Mouse (Mus musculus) kidney, embryonic 16.5 days (tissue): ENCODE measurements around the gene Il1r2. TPM values are rescaled to one million over a fixed set of nuclear protein-coding genes. Genes with fewer than 3 reads are reported as not detected.

ENCODE experiments used
- ATAC-seq: fragments of 200-750 bp; cut with Nextera tagmentation; 2 replicates; pipeline ENCODE4 v1.8.0; 2017; ENCODE audit warnings: moderate TSS enrichment; ENCODE audit not compliant: low FRiP score, low TSS enrichment
- H3K27ac ChIP-seq: fragments of 300-500 bp; sonication (generic); 2 replicates; pipeline ENCODE4 v1.5.1; 2014; ENCODE audit warnings: low read length
- H3K27me3 ChIP-seq: fragments of 300-500 bp; sonication (generic); 2 replicates; pipeline ENCODE4 v1.6.1; 2014; ENCODE audit warnings: low read length, control low read depth, mixed read lengths; ENCODE audit not compliant: insufficient read depth
- H3K36me3 ChIP-seq: fragments of 300-500 bp; sonication (generic); 2 replicates; pipeline ENCODE4 v1.6.1; 2014; ENCODE audit warnings: low read length, control low read depth, mixed read lengths; ENCODE audit not compliant: insufficient read depth
- H3K4me1 ChIP-seq: fragments of 300-500 bp; sonication (generic); 2 replicates; pipeline ENCODE4 v1.6.1; 2014; ENCODE audit warnings: low read length, control low read depth, mixed read lengths; ENCODE audit not compliant: insufficient read depth
- H3K4me2 ChIP-seq: fragments of 300-500 bp; sonication (generic); replicated peaks from 2 replicates; pipeline ENCODE4 v1.6.1; 2014; ENCODE audit warnings: low read depth, low read length
- H3K4me3 ChIP-seq: fragments of 300-500 bp; sonication (generic); 2 replicates; pipeline ENCODE4 v1.5.1; 2014; ENCODE audit warnings: mild to moderate bottlenecking, low read length
- H3K9ac ChIP-seq: fragments of 300-500 bp; sonication (generic); replicated peaks from 2 replicates; pipeline ENCODE4 v1.6.1; 2014; ENCODE audit warnings: low read length
- H3K9me3 ChIP-seq: fragments of 300-500 bp; sonication (generic); 2 replicates; pipeline ENCODE4 v1.6.1; 2016; ENCODE audit warnings: low read length, control low read depth
- WGBS: fragments of 180-500 bp; shearing (Covaris S2); extraction: QIAGEN DNeasy Blood & Tissue Kit; methylation state at CpG from one replicate; pipeline ENCODE4 v1.1.7; 2014; 5-methylcytosine and 5-hydroxymethylcytosine counted together
- polyA plus RNA-seq: library from polyadenylated mRNA; unstranded; fragments of >200 nt; fragmentation: Nextera tagmentation; extraction: Ambion mirVana; gene quantifications from 2 replicates; pipeline ENCODE4 v1.2.1, GENCODE M21; 2015

The Il1r2 gene
- polyA plus RNA-seq, 1 experiment from 2014 or later, result 0.29 TPM

- no peak overlapping the region for H3K4me2 ChIP-seq
- H3K9me3 ChIP-seq, result no peaks in the 10 kb centered on the region
- WGBS, result 56% methylated on average over 4 of the region's 4 CpGs
- H3K36me3 ChIP-seq, result no peaks in the 10 kb centered on the region
- no peak for ATAC-seq
- H3K4me3 ChIP-seq, result no peak overlapping the region
- no peaks in the 10 kb centered on the region for H3K4me1 ChIP-seq
- H3K27ac ChIP-seq, result no peak overlapping the region
- no peaks in the 10 kb centered on the region for H3K27me3 ChIP-seq
- H3K9ac ChIP-seq, result no peak overlapping the region
Observed at GRCm38 (mm10) chr1:40033315-40033714, 40.6 kb upstream of the Il1r2 start.

- H3K4me3 ChIP-seq, result no peak overlapping the region
- no peak overlapping the region for H3K9ac ChIP-seq
- no peak overlapping the region for H3K27ac ChIP-seq
- no peak overlapping the region for H3K4me2 ChIP-seq
- H3K4me1 ChIP-seq, result no peaks in the 10 kb centered on the region
- ATAC-seq, result no peak
- no peaks in the 10 kb centered on the region for H3K9me3 ChIP-seq
- H3K36me3 ChIP-seq, result no peaks in the 10 kb centered on the region
- WGBS, result 77% methylated on average over 12 of the region's 12 CpGs
- H3K27me3 ChIP-seq, result no peaks in the 10 kb centered on the region
Observed at GRCm38 (mm10) chr1:40033743-40034420, 40.0 kb upstream of the Il1r2 start.

- H3K9ac ChIP-seq, result no peak overlapping the region
- no peak for ATAC-seq
Observed at GRCm38 (mm10) chr1:40037831-40038230, 36.0 kb upstream of the Il1r2 start.

GRCm38 (mm10) chr1:40045686-40046085, 28.2 kb upstream of the Il1r2 start:
- no peak for ATAC-seq

More at GRCm38 (mm10) chr1:40037831-40038230, 36.0 kb upstream of the Il1r2 start:
- H3K9me3 ChIP-seq, result no peaks in the 10 kb centered on the region
- no peaks in the 10 kb centered on the region for H3K27me3 ChIP-seq
- no peak overlapping the region for H3K4me3 ChIP-seq
- H3K4me2 ChIP-seq, result no peak overlapping the region
- H3K27ac ChIP-seq, result no peak overlapping the region
- H3K4me1 ChIP-seq, result no peaks in the 10 kb centered on the region
- 86% methylated on average over 6 of the region's 6 CpGs for WGBS
- no peaks in the 10 kb centered on the region for H3K36me3 ChIP-seq

GRCm38 (mm10) chr1:40046600-40046999, 27.3 kb upstream of the Il1r2 start:
- WGBS, result 70% methylated on average over 5 of the region's 5 CpGs
- H3K4me1 ChIP-seq, result no peaks in the 10 kb centered on the region

More at GRCm38 (mm10) chr1:40045686-40046085, 28.2 kb upstream of the Il1r2 start:
- H3K4me1 ChIP-seq, result no peaks in the 10 kb centered on the region
- no peak overlapping the region for H3K9ac ChIP-seq
- H3K4me3 ChIP-seq, result no peak overlapping the region
- H3K9me3 ChIP-seq, result no peaks in the 10 kb centered on the region
- 82% methylated on average over 6 of the region's 6 CpGs for WGBS
- no peak overlapping the region for H3K27ac ChIP-seq
- no peaks in the 10 kb centered on the region for H3K27me3 ChIP-seq
- no peaks in the 10 kb centered on the region for H3K36me3 ChIP-seq
- no peak overlapping the region for H3K4me2 ChIP-seq

GRCm38 (mm10) chr1:40051157-40051556, 22.7 kb upstream of the Il1r2 start:
- no peak overlapping the region for H3K4me3 ChIP-seq
- no peaks in the 10 kb centered on the region for H3K9me3 ChIP-seq
- WGBS, result 90% methylated on average over 6 of the region's 6 CpGs
- H3K27ac ChIP-seq, result no peak overlapping the region
- ATAC-seq, result no peak
- no peaks in the 10 kb centered on the region for H3K36me3 ChIP-seq
- no peak overlapping the region for H3K4me2 ChIP-seq
- H3K27me3 ChIP-seq, result no peaks in the 10 kb centered on the region
- no peak overlapping the region for H3K9ac ChIP-seq
- H3K4me1 ChIP-seq, result no peaks in the 10 kb centered on the region

More at GRCm38 (mm10) chr1:40046600-40046999, 27.3 kb upstream of the Il1r2 start:
- Histone ChIP-seq H3K36me3 (no peaks in the 10 kb centered on the region), H3K27ac (no peak overlapping the region), H3K27me3 (no peaks in the 10 kb centered on the region), H3K4me2 (no peak overlapping the region), H3K9ac (no peak overlapping the region), H3K9me3 (no peaks in the 10 kb centered on the region), H3K4me3 (no peak overlapping the region)
- no peak for ATAC-seq

- Histone ChIP-seq H3K27ac (no peak overlapping the region), H3K4me1 (no peaks in the 10 kb centered on the region), H3K9ac (no peak overlapping the region), H3K36me3 (no peaks in the 10 kb centered on the region), H3K4me2 (no peak overlapping the region), H3K27me3 (no peaks in the 10 kb centered on the region), H3K4me3 (no peak overlapping the region), H3K9me3 (no peaks in the 10 kb centered on the region)
- ATAC-seq, result no peak
- WGBS, result 33% methylated on average over 8 of the region's 8 CpGs
Observed at GRCm38 (mm10) chr1:40052156-40052555, 21.7 kb upstream of the Il1r2 start.

- Histone ChIP-seq H3K4me2 (no peak overlapping the region), H3K27me3 (no peaks in the 10 kb centered on the region), H3K4me3 (no peak overlapping the region), H3K36me3 (no peaks in the 10 kb centered on the region), H3K9ac (no peak overlapping the region), H3K9me3 (no peaks in the 10 kb centered on the region), H3K4me1 (no peaks in the 10 kb centered on the region), H3K27ac (no peak overlapping the region)
- ATAC-seq, result no peak
- WGBS, result 85% methylated on average over 5 of the region's 5 CpGs
Observed at GRCm38 (mm10) chr1:40053071-40053470, 20.8 kb upstream of the Il1r2 start.

- Histone ChIP-seq H3K9ac (no peak overlapping the region), H3K4me1 (no peaks in the 10 kb centered on the region), H3K9me3 (no peaks in the 10 kb centered on the region), H3K4me3 (no peak overlapping the region), H3K27me3 (no peaks in the 10 kb centered on the region), H3K36me3 (no peaks in the 10 kb centered on the region), H3K4me2 (no peak overlapping the region), H3K27ac (no peak overlapping the region)
- no peak for ATAC-seq
- 71% methylated on average over 7 of the region's 7 CpGs for WGBS
Observed at GRCm38 (mm10) chr1:40055051-40055450, 18.8 kb upstream of the Il1r2 start.

- H3K9ac ChIP-seq, result no peak overlapping the region
Observed at GRCm38 (mm10) chr1:40055963-40056362, 17.9 kb upstream of the Il1r2 start.

More at GRCm38 (mm10) chr1:40055963-40056362, 17.9 kb upstream of the Il1r2 start:
- Histone ChIP-seq H3K4me1 (no peaks in the 10 kb centered on the region), H3K27ac (no peak overlapping the region), H3K36me3 (no peaks in the 10 kb centered on the region), H3K27me3 (no peaks in the 10 kb centered on the region), H3K4me2 (no peak overlapping the region), H3K9me3 (no peaks in the 10 kb centered on the region), H3K4me3 (no peak overlapping the region)
- WGBS, result 85% methylated on average over 5 of the region's 5 CpGs
- no peak for ATAC-seq
